Mouse (Mus musculus) heart, postnatal 0 days (tissue): ENCODE data around the gene Jpt2. TPM values are rescaled to one million over a fixed set of nuclear protein-coding genes. Genes with fewer than 3 reads are reported as not detected.

Source experiments
- ATAC-seq: fragments of 200-750 bp; cut with Nextera tagmentation; 2 replicates; pipeline ENCODE4 v1.8.0; 2017; ENCODE audit warnings: low read depth, moderate number of reproducible peaks, moderate library complexity; ENCODE audit not compliant: insufficient read depth
- DNase-seq: peaks from one replicate; pipeline ENCODE4 v3.0.0-alpha.2; 2016; ENCODE audit warnings: low spot score
- H3K27ac ChIP-seq: fragments of 300-500 bp; sonication (generic); 2 replicates; pipeline ENCODE4 v1.5.1; 2014; ENCODE audit warnings: low read depth, mild to moderate bottlenecking
- H3K27me3 ChIP-seq: fragments of 300-500 bp; sonication (generic); 2 replicates; pipeline ENCODE4 v1.6.1; 2014; ENCODE audit warnings: low read length, mixed read lengths; ENCODE audit not compliant: control insufficient read depth, insufficient read depth
- H3K36me3 ChIP-seq: fragments of 300-500 bp; sonication (generic); replicated peaks from 2 replicates; pipeline ENCODE4 v1.6.1; 2014; ENCODE audit warnings: low read length, mixed read lengths; ENCODE audit not compliant: control insufficient read depth, insufficient read depth
- H3K4me1 ChIP-seq: fragments of 300-500 bp; sonication (generic); 2 replicates; pipeline ENCODE4 v1.6.1; 2014; ENCODE audit warnings: antibody characterized with exemption; ENCODE audit not compliant: control insufficient read depth, insufficient read depth
- H3K4me2 ChIP-seq: fragments of 300-500 bp; sonication (generic); 2 replicates; pipeline ENCODE4 v1.6.1; 2014; ENCODE audit warnings: low read depth, mild to moderate bottlenecking, low read length, moderate library complexity
- H3K4me3 ChIP-seq: fragments of 300-500 bp; sonication (generic); 2 replicates; pipeline ENCODE4 v1.5.1; 2014; ENCODE audit warnings: low read depth, low read length
- H3K9ac ChIP-seq: fragments of 300-500 bp; sonication (generic); replicated peaks from 2 replicates; pipeline ENCODE4 v1.6.1; 2014; ENCODE audit warnings: low read depth, low read length, mixed read lengths
- H3K9me3 ChIP-seq: fragments of 300-500 bp; sonication (generic); replicated peaks from 2 replicates; pipeline ENCODE4 v1.6.1; 2016; ENCODE audit warnings: low read length; ENCODE audit not compliant: control insufficient read depth
- CTCF ChIP-seq: IDR thresholded peaks from 2 replicates; pipeline ENCODE4 v1.5.1; 2016; ENCODE audit warnings: antibody characterized with exemption, control low read depth, low read depth
- EP300 ChIP-seq: IDR thresholded peaks from 2 replicates; pipeline ENCODE4 v1.6.1; 2016; ENCODE audit warnings: antibody characterized with exemption, low read depth
- WGBS: fragments of 180-500 bp; shearing (Covaris S2); extraction: QIAGEN DNeasy Blood & Tissue Kit; methylation state at CpG from one replicate; pipeline ENCODE4 v1.1.7; 2014; 5-methylcytosine and 5-hydroxymethylcytosine counted together
- polyA plus RNA-seq: library from polyadenylated mRNA; unstranded; fragments of >200 nt; fragmentation: Nextera tagmentation; extraction: Ambion mirVana; gene quantifications from 2 replicates; pipeline ENCODE4 v1.2.1, GENCODE M21; 2015
- total RNA-seq: library from RNA; depleted of rRNA; stranded (reverse); fragments of >200 nt; gene quantifications from 2 replicates; pipeline ENCODE4 v1.2.3, GENCODE M21; 2014; ENCODE audit warnings: low replicate concordance

Gene Jpt2
- total and polyA plus RNA-seq, 2 experiments from 2014 or later: 21.2 to 22.4 TPM

DNA sequence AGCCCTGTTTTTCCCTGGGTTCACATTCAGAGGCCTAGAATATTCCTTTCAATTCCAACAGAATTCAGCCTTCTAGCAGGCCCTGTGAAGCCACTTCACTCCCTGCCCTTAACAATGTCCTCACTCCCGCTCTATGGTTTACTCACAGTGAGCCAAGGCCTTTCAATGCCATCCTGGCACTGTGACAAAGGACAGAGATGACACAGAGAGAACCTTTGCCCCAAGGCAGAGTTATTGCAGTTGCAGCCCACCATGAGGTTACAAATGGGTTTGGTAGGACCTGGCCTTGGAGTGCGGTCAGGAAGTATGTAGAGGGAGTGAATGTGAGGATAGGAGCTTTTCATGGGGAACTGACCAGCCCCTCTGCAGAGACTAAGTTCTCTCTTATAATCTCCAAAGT lies 52.9 kb downstream of the Jpt2 start:
- Histone ChIP-seq H3K9ac (no peak overlapping the region), H3K9me3 (no peaks in the 10 kb centered on the region), H3K4me2 (no peak overlapping the region), H3K36me3 (peaks cover 100% of the 10 kb centered on the region), H3K4me3 (no peak overlapping the region), H3K27me3 (no peaks in the 10 kb centered on the region), H3K4me1 (no peaks in the 10 kb centered on the region), H3K27ac (no peak overlapping the region)
- TF ChIP-seq CTCF: no peak
- TF ChIP-seq EP300: no peak
- WGBS: 77% methylated on average over 2 of the region's 2 CpGs
- DNase-seq (no peak), ATAC-seq (no peak)

DNA sequence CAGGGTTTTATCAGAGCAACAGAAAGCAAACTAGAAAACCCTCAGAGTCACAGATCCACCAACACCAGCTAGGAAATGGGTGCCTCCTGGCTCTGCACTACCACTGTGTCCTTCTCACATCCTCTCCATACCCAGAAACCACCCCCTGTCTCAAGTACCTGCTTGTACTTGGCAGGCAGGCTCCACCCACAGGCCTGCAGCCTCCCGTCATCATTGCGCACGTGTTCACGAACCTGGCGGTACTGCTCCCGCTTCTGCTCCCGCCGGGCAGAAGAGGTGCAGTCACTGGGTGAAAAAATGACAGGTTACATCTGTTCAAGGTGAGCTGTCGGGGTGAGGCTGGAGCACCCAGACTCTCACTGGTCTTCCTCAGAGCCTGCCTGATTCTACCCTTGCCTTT lies 56.7 kb downstream of the Jpt2 start:
- no peaks in the 10 kb centered on the region for H3K4me1 ChIP-seq
- H3K36me3 ChIP-seq: peaks cover 100% of the 10 kb centered on the region
- DNase-seq (no peak), ATAC-seq (no peak)
- no peaks in the 10 kb centered on the region for H3K9me3 ChIP-seq
- H3K4me2 ChIP-seq: no peak overlapping the region
- no peak overlapping the region for H3K9ac ChIP-seq
- WGBS: 84% methylated on average over 9 of the region's 9 CpGs
- no peak overlapping the region for H3K4me3 ChIP-seq
- no peak for TF ChIP-seq CTCF
- TF ChIP-seq EP300: no peak
- H3K27me3 ChIP-seq: no peaks in the 10 kb centered on the region
- H3K27ac ChIP-seq: no peak overlapping the region

DNA sequence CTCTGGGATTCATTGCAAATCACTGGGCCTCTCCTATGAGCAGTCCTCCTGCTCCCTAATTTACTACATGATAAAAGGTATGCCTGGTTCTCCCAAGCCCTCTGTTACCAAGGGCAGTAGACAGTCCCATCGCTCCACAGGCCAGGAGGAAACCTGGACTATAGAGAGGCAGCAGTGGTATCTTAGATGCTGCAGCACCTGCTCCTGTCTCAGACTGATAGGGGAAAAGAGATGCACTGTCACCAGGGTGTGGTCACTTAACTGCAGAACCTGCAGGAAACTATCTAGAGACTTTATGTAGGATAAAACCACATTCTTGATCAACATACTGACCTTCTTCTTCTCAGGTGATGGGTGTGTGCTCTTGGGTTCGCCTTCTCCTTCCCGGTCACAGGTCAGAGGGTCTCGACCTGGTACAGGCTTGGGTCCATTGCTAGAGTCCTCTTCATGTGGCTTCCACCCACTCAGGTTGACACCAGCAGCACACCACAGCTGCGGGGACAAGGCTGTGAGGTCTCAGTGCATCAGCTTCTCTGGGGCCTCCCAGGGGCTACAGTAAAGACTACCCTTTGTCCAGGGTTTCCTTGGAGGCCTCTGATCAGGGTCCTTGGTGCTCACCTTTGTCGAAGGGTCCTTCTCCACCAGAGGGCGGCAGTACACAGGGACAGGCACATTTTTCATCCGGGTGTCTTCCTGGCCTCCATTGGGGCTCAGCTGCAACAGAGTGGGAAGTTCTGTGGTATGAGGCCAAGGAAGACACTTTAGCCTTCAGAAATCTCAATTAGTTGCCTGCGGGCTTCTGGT lies 57.6 kb downstream of the Jpt2 start:
- Histone ChIP-seq H3K4me3 (no peak overlapping the region), H3K27ac (no peak overlapping the region), H3K9ac (no peak overlapping the region), H3K36me3 (peaks cover 100% of the 10 kb centered on the region), H3K27me3 (no peaks in the 10 kb centered on the region), H3K4me1 (no peaks in the 10 kb centered on the region), H3K4me2 (no peak overlapping the region), H3K9me3 (no peaks in the 10 kb centered on the region)
- DNase-seq (no peak), ATAC-seq (no peak)
- TF ChIP-seq CTCF: peak; percentile 38; the same call in 1 of the 2 replicates
- no peak for TF ChIP-seq EP300
- WGBS: 71% methylated on average over 9 of the region's 9 CpGs

DNA sequence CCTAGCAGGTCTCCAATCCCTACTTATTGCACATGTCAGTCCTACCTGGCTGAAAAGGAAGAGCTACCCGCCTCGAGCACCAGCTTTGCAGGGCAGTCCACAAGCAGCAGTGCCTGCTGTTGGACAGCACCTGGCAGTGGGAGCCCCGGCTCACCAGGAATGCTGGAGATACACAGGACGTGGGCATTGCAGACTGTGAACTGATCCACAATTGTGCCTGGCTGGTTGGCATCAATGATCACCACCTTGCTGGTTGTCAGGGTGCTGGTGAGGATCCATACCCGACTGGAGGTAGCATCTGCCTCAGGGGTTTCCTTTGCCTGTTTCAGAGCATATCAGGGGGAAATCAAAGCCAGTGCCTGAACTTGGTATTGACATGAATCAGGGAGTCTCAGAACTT lies 58.4 kb downstream of the Jpt2 start:
- H3K4me3 ChIP-seq: no peak overlapping the region
- H3K9ac ChIP-seq: no peak overlapping the region
- TF ChIP-seq EP300 (no peak), CTCF (no peak)
- H3K36me3 ChIP-seq: peaks cover 93% of the 10 kb centered on the region
- DNase-seq: no peak
- H3K27ac ChIP-seq: no peak overlapping the region
- H3K4me2 ChIP-seq: no peak overlapping the region
- no peaks in the 10 kb centered on the region for H3K27me3 ChIP-seq
- no peaks in the 10 kb centered on the region for H3K9me3 ChIP-seq
- 86% methylated on average over 5 of the region's 5 CpGs for WGBS
- peaks cover 2% of the 10 kb centered on the region; the same call in 1 of the 2 replicates for H3K4me1 ChIP-seq
- ATAC-seq: no peak

DNA sequence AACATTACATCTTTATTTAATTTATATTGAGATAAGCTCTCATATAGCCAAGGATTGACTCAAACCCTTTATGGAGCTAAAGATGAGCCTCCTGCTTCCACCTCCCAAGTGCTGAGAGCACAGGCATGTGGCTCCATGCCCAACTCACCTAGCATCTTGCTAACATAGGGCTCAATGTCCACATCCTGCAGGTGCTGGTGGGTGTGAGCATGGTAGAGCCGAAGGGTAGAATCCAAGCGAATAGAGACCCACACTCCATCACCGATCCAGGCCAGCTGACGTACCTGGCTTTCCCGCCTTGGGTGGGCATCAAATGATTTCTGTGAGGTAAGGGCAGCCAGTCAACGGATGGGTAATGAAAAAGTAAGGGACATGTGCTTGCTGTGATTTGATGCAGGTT lies 60.5 kb downstream of the Jpt2 start:
- peaks cover 15% of the 10 kb centered on the region; the same call in 1 of the 2 replicates for H3K4me1 ChIP-seq
- no peaks in the 10 kb centered on the region for H3K27me3 ChIP-seq
- no peak for TF ChIP-seq CTCF
- TF ChIP-seq EP300: no peak
- 90% methylated on average over 6 of the region's 6 CpGs for WGBS
- ATAC-seq (no peak), DNase-seq (no peak)
- peaks cover 72% of the 10 kb centered on the region for H3K36me3 ChIP-seq
- H3K4me2 ChIP-seq: no peak overlapping the region
- H3K9ac ChIP-seq: no peak overlapping the region
- H3K27ac ChIP-seq: no peak overlapping the region
- H3K4me3 ChIP-seq: no peak overlapping the region
- H3K9me3 ChIP-seq: no peaks in the 10 kb centered on the region
